Mouse (Mus musculus): ENCODE results near the gene Zp3.

The Zp3 gene

GRCm38 (mm10) chr5:135962125-135962491, 17.8 kb upstream of the Zp3 start:
- no peak for DNase-seq (ENCODE audit: low read depth, low spot score)

GRCm38 (mm10) chr5:135962492-135963279, 17.2 kb upstream of the Zp3 start:
- DNase-seq (ENCODE audit: low read depth, low spot score), result peak; percentile 99

DNA sequence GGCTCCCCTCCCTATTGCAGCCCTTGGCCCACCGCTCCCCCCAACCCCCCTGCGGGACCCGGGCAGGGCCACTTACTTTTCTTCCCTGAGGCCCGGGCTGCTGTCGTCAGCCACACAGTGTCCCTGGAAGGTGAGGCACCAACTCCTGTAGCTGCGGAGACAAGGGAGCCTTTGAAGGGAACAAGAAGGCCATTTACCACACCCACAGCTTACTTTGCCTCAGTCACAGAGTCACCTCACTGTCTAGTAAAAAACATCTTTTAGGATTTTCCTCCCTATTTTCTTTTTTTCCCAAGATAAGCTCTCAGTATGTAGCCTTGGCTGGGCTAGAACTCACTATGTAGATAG, 16.6 kb upstream of the Zp3 start:
- DNase-seq (ENCODE audit: low read depth, low spot score), result no peak

- no peak for DNase-seq (ENCODE audit: low read depth, low spot score)
Observed at GRCm38 (mm10) chr5:135965501-135965930, 14.4 kb upstream of the Zp3 start.

DNA sequence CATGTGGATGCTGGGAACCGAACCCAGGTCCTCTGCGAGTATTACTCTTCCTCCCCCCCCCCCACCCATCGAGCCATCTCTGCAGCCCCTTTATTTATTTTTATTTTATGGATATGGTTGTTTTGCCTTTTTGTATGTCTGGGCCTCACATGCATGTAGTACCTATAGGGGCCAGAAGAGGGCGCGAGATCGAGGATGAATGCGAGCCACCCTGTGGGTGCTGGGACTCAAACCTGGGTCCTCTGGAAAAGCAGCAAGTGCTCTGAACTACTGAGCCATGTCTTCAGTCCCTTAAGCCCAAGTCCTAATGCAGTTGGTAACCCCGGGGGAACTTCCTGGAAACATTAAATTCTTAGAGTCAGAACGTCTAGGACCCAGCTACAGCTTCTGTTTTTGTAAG, 13.0 kb upstream of the Zp3 start:
- DNase-seq (ENCODE audit: low read depth, low spot score), result no peak

DNA sequence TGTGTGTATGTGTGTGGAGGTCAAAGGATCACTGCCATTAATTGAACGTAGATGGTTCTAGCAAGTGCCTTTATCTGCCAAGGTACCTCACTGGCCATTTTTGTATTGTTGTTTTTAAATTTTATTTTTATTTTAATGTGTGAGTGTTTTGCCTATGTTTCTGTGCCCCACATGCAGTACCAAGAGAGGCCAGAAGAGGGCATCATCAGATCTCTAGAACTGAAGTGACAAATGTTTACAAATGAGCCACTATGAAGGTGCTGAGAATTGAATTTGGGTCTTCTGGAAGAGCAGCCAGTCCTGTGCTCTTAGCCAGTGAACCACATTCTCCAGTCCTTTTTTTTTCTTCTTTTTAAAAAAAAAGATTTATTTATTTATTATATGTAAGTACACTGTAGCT, 11.1 kb upstream of the Zp3 start:
- no peak for DNase-seq (ENCODE audit: low read depth, low spot score)

DNA sequence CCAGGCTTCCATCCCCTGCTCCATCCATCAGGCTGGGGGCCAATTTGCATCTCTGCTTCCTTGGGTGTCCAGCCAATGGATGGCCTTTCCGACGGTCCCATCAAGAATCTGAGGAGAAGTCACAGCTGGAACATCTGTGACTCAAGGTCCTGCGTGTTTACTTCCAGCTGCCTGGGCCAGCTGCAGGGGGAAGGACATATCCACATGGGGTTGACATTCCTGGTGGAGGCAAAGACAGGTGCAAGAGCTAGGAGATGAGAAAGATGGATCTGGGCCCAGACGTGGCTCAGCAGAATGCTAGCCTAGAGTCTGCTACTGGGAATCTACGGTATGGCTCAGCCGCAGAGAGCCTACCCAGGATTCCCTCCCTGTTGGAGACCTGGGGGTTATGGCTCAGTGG, 9.7 kb upstream of the Zp3 start:
- DNase-seq (ENCODE audit: low read depth, low spot score), result no peak

GRCm38 (mm10) chr5:135971876-135972275, 8.0 kb upstream of the Zp3 start:
- DNase-seq (ENCODE audit: low read depth, low spot score), result no peak

DNA sequence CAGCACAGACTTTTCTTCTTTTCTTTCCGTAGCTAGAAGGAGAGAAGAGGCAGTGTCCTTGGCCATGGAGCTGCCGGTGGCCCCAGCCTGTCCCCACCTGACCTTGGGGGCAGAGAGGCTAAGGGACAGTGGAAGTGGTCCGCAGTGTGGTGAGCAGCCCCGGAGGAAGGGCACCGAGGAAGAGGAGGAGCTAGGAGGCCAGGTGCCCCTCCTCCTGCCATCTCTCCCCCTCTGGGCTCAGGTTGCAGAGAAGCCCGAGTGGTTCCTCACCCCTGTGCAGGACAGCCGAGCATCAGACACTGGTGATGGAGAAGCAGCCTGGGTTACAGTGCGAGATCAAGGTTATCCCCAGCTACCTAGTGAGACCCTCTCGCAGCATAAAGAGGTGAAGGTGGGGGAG, 5.5 kb upstream of the Zp3 start, which contains the start of gene Ssc4d:
Gene Ssc4d, minus strand, starts transcription at position 167 of the 400 bp plus-strand sequence.
- no peak for DNase-seq (ENCODE audit: low read depth, low spot score)

- no peak for DNase-seq (ENCODE audit: low read depth, low spot score)
Observed at GRCm38 (mm10) chr5:135975893-135976668, 3.8 kb upstream of the Zp3 start.

DNA sequence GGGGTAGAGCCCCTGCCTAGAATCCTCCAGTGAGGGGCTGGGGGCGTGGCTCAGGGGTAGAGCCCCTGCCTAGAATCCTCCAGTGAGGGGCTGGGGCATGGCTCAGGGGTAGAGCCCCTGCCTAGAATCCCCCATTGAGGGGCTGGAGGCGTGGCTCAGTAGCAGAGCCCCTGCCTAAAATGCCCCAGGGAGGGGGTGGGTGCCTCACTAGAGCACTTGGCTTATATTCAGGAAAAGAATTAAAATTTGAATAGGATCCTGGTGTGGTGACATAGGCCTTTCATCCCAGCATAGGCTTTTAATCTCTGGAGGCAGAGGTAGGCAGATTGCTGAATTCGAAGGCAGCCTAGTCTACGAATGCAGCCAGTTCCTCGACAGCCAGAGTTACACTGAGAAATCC, 518 bp upstream of the Zp3 start:
- no peak for DNase-seq (ENCODE audit: low read depth, low spot score)

GRCm38 (mm10) chr5:135982398-135982797, 2.5 kb downstream of the Zp3 start:
- no peak for DNase-seq (ENCODE audit: low read depth, low spot score)

DNA sequence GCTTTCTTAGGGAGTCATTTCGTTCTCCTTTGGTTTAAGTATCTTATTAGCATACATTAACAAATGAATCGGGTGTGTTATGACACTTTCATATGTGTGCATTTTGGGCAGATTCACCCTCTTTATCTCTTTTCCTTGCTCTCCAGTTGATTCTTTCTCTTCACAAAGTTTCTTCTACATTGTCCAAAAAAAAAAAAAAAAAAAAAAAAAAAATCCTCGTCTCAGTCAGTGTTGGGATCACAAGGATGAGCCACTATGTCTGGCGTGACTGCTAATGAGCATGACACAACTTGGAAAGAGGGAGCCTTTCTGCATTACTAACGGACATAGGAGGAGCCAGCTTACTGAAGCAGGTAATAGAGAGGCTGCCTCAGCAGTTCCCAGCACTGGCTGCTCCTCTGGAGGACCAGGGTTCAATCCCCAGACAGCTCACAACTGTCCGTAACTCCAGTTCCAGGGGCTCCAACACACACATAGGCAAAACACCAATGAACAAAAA, 4.7 kb downstream of the Zp3 start:
- no peak for DNase-seq (ENCODE audit: low read depth, low spot score)

DNA sequence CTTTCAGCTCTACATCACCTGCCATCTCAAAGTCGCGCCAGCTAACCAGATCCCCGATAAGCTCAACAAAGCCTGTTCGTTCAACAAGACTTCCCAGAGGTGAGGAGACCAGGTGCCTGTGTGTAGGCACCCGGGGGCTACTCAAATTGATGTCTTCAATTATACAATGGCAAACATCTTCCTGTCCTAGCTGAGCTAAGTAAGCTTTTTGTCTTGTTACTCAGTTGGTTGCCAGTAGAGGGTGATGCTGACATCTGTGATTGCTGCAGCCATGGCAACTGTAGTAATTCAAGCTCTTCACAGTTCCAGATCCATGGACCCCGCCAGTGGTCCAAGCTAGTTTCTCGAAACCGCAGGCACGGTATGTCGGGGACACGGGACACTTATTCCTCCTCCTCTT, 7.3 kb downstream of the Zp3 start:
- DNase-seq (ENCODE audit: low read depth, low spot score), result no peak

GRCm38 (mm10) chr5:135990601-135991000, 10.7 kb downstream of the Zp3 start:
- no peak for DNase-seq (ENCODE audit: low read depth, low spot score)

DNA sequence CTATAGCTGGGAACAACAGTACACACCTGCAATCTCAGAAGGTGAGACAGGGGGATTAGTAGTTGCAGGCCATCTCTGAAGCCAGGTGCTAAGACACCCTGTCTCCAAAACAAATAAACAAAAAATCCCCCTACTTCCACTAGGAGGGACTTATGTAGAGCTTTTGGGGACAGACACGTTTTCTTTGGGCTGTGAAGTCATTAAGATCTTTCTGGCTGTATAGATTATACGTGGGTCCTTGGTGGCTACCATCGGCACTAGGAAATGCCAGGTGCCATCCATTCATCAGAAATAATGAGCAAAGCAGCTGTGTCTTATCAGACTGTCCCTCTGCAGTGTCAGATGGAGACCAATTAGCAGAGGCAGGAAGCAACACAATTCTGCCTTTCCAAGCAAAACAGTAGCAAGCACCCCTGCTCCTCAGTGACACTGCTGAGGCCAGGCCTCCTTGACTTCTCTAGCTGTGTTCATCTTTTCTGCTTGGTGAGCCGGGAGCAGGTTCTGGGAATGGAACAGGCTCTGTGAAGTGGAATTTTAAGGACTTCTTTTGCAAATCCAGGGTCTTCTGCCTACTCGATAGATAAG, 13.6 kb downstream of the Zp3 start:
- no peak for DNase-seq (ENCODE audit: low read depth, low spot score)

DNA sequence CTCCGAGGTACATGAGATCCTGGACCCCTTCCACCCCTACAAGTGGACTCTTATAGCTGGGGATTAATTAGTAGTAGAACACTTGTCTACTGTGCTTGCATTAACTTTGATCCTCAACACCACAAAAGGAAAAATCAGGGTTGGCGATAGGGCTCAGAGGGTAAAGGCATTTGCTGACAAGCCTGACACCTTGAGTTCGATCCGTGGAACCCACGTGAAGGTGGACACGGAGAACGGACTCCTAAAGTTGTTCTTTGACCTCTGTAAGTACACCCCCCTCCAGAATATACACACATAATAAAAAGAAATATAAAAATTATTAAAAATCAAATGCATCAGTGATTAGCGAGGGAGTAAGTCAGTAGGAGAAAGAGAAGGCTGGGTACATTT, 14.4 kb downstream of the Zp3 start:
- DNase-seq (ENCODE audit: low read depth, low spot score), result no peak

DNA sequence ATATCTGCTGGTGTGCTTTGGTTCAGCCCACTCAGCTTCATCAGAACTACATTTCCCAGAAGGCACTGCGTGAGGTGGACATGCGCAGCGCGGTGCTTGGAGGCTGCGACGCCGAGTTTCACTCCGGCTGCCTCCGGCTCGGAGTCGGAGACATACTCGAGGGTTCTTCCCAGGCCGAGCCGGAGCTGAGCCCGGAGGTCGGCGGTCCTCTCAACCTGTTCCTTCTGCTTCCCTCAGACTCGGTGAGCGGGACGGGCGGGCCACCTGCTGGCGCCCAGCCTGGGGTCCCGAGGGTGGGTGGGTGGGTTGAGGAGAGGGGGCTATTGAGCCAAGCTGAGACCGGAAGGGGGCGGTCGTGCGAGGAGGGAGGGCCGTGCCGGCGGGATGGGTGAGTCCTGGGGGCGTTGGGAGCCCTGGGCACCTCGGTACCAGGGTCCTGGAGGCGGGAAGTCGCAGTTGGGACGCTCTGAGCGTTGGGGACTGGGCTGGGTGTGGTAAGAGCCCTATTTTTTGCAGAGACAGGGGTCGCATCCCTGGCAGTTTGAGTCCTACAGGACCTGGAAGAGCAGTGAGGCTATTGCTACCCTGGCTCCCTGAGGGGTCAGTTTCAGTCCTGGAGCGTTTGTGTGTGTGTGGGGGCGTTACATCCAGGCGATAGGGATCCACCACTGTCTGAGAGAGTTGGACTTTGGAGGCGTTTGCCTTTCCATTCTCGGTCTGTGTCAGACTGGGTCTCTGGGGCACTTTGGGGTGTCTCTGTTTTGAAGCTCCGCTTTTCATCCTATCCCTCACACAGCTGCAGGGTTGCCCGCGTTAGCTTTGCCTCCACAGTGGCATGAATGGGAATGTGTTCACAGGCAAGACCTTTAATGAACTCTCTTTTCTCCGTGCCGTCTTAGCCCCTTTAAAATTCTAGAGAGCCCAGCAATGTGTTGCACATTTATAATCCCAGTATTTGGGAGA, 15.1 kb downstream of the Zp3 start, which contains the start of gene Dtx2:
Gene Dtx2, plus strand, starts transcription at position 76 of the 963 bp plus-strand sequence.
- peak; percentile 84 for DNase-seq (ENCODE audit: low read depth, low spot score)

GRCm38 (mm10) chr5:135996162-135996561, 16.3 kb downstream of the Zp3 start:
- DNase-seq (ENCODE audit: low read depth, low spot score), result no peak

DNA sequence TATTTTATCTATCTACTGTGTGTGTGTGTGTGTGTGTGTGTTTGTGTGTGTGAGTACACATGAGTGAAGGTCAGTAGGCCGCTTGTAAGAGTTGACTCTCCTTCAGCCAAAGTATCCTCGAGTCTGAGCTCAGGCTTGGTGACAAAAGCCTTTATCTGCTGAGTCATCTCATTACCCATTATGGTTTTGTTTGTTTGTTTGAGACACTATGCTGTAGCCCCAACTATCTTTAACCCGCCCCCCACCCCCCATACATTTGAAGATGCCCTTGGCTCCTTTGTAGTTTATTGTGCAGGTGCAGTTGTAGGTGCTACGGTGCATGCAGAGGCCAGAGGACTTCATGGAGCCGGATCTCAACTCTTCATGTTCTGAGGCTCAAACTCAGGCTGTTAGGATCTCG, 21.3 kb downstream of the Zp3 start:
- DNase-seq (ENCODE audit: low read depth, low spot score), result no peak

DNA sequence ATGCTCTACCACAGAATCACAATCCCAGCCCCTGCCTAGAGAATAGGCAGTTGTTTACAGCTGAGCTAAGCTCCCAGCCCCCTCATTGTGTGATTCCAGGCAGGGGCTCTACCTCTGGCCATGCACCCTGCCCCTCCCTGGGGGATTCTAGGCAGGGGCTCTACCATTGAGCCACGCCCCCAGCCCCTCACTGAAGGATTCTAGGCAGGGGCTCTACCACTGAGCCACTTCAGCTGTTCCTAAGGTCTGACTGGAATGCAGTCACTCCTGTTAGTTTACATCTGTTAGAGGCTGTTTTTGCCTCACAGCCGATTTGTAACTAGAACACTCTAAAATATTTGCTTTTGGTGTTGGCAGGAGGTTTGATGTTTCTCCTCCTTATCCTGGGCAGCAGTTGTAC, 22.4 kb downstream of the Zp3 start:
- no peak for DNase-seq (ENCODE audit: low read depth, low spot score)
